Mouse (Mus musculus) liver, embryonic 12.5 days (tissue): ENCODE measurements at regions not wholly inside any gene's neighbourhood (a gene's known extent, or its start where the extent isn't known, plus 50 kb on each side); places are given as distances from the start of the nearest gene placed in this dataset.

Source experiments
- ATAC-seq: fragments of 200-750 bp; cut with Nextera tagmentation; 2 replicates; pipeline ENCODE4 v1.8.0; 2017; ENCODE audit warnings: moderate number of reproducible peaks, mild to moderate bottlenecking, moderate library complexity
- H3K27ac ChIP-seq: fragments of 300-500 bp; sonication (generic); 2 replicates; pipeline ENCODE4 v1.5.1; 2016; ENCODE audit warnings: mild to moderate bottlenecking
- H3K27me3 ChIP-seq: fragments of 300-500 bp; sonication (generic); replicated peaks from 2 replicates; pipeline ENCODE4 v1.6.1; 2016; ENCODE audit warnings: mild to moderate bottlenecking, moderate library complexity
- H3K36me3 ChIP-seq: fragments of 300-500 bp; sonication (generic); 2 replicates; pipeline ENCODE4 v1.6.1; 2016; ENCODE audit warnings: mild to moderate bottlenecking, moderate library complexity
- H3K4me1 ChIP-seq: fragments of 300-500 bp; sonication (generic); 2 replicates; pipeline ENCODE4 v1.6.1; 2016
- H3K4me2 ChIP-seq: fragments of 300-500 bp; sonication (generic); 2 replicates; pipeline ENCODE4 v1.6.1; 2016; ENCODE audit warnings: mild to moderate bottlenecking, moderate library complexity
- H3K4me3 ChIP-seq: fragments of 300-500 bp; sonication (generic); 2 replicates; pipeline ENCODE4 v1.5.1; 2016; ENCODE audit warnings: mild to moderate bottlenecking, moderate library complexity
- H3K9ac ChIP-seq: fragments of 300-500 bp; sonication (generic); 2 replicates; pipeline ENCODE4 v1.6.1; 2016; ENCODE audit warnings: mild to moderate bottlenecking, moderate library complexity
- H3K9me3 ChIP-seq: fragments of 300-500 bp; sonication (generic); replicated peaks from 2 replicates; pipeline ENCODE4 v1.6.1; 2016; ENCODE audit warnings: mild to moderate bottlenecking, moderate library complexity
- WGBS: fragments of 180-500 bp; shearing (Covaris S2); methylation state at CpG from one replicate; pipeline ENCODE4 v1.1.7; 2016; ENCODE audit not compliant: insufficient replicate concordance; 5-methylcytosine and 5-hydroxymethylcytosine counted together

- no peak overlapping the region for H3K4me3 ChIP-seq
- 17% methylated on average over 5 of the region's 5 CpGs for WGBS
- H3K9ac ChIP-seq = no peak overlapping the region
- H3K27ac ChIP-seq = no peak overlapping the region
- no peaks in the 10 kb centered on the region for H3K27me3 ChIP-seq
- no peak overlapping the region for H3K4me2 ChIP-seq
- no peaks in the 10 kb centered on the region for H3K9me3 ChIP-seq
- no peaks in the 10 kb centered on the region for H3K4me1 ChIP-seq
- no peaks in the 10 kb centered on the region for H3K36me3 ChIP-seq
- no peak for ATAC-seq
These were observed 590.9 kb upstream of the Arpp21 start for GRCm38 (mm10) chr9:112826592-112826991.

- no peaks in the 10 kb centered on the region for H3K27me3 ChIP-seq
- ATAC-seq = no peak
- H3K4me3 ChIP-seq = no peak overlapping the region
- no peak overlapping the region for H3K4me2 ChIP-seq
- H3K36me3 ChIP-seq = no peaks in the 10 kb centered on the region
- H3K27ac ChIP-seq = no peak overlapping the region
- no peaks in the 10 kb centered on the region for H3K4me1 ChIP-seq
- 75% methylated on average over 1 of the region's 1 CpGs for WGBS
- H3K9ac ChIP-seq = no peak overlapping the region
- no peaks in the 10 kb centered on the region for H3K9me3 ChIP-seq
These were observed 586.2 kb upstream of the Arpp21 start for GRCm38 (mm10) chr9:112821940-112822339.

- WGBS = 26% methylated on average over 1 of the region's 1 CpGs
- no peaks in the 10 kb centered on the region for H3K4me1 ChIP-seq
- no peaks in the 10 kb centered on the region for H3K36me3 ChIP-seq
- H3K4me3 ChIP-seq = no peak overlapping the region
- no peaks in the 10 kb centered on the region for H3K27me3 ChIP-seq
- no peak overlapping the region for H3K9ac ChIP-seq
- no peak overlapping the region for H3K4me2 ChIP-seq
- H3K27ac ChIP-seq = no peak overlapping the region
- no peaks in the 10 kb centered on the region for H3K9me3 ChIP-seq
- no peak for ATAC-seq
These were observed 576.2 kb upstream of the Arpp21 start for GRCm38 (mm10) chr9:112811946-112812345.

- Histone ChIP-seq H3K9me3 (no peaks in the 10 kb centered on the region), H3K9ac (no peak overlapping the region), H3K4me3 (no peak overlapping the region), H3K4me1 (no peaks in the 10 kb centered on the region), H3K36me3 (no peaks in the 10 kb centered on the region), H3K27ac (no peak overlapping the region), H3K27me3 (no peaks in the 10 kb centered on the region), H3K4me2 (no peak overlapping the region)
- WGBS = 72% methylated on average over 2 of the region's 2 CpGs
- no peak for ATAC-seq
These were observed 564.0 kb upstream of the Arpp21 start for GRCm38 (mm10) chr9:112799583-112800220.

- no peak for ATAC-seq
- Histone ChIP-seq H3K4me2 (no peak overlapping the region), H3K9ac (no peak overlapping the region), H3K36me3 (no peaks in the 10 kb centered on the region), H3K4me3 (no peak overlapping the region), H3K27ac (no peak overlapping the region), H3K9me3 (no peaks in the 10 kb centered on the region), H3K4me1 (no peaks in the 10 kb centered on the region), H3K27me3 (no peaks in the 10 kb centered on the region)
- WGBS = 50% methylated on average over 2 of the region's 2 CpGs
These were observed 557.8 kb upstream of the Arpp21 start for GRCm38 (mm10) chr9:112793537-112793936.

- no peak overlapping the region for H3K4me2 ChIP-seq
- H3K9ac ChIP-seq = no peak overlapping the region
- no peak overlapping the region for H3K27ac ChIP-seq
- H3K36me3 ChIP-seq = no peaks in the 10 kb centered on the region
- no peaks in the 10 kb centered on the region for H3K27me3 ChIP-seq
- no peak overlapping the region for H3K4me3 ChIP-seq
- H3K9me3 ChIP-seq = 0 out of 2 replicates have a peak, but pooled peaks cover 5% of the 10 kb centered on the region
- no peaks in the 10 kb centered on the region for H3K4me1 ChIP-seq
- 54% methylated on average over 3 of the region's 3 CpGs for WGBS
- ATAC-seq = no peak
These were observed 536.2 kb upstream of the Arpp21 start for GRCm38 (mm10) chr9:112771981-112772380.

- H3K4me2 ChIP-seq = no peak overlapping the region
- 59% methylated on average over 5 of the region's 5 CpGs for WGBS
- H3K9ac ChIP-seq = no peak overlapping the region
- no peaks in the 10 kb centered on the region for H3K4me1 ChIP-seq
- ATAC-seq = no peak
- H3K4me3 ChIP-seq = no peak overlapping the region
- H3K27me3 ChIP-seq = no peaks in the 10 kb centered on the region
- H3K9me3 ChIP-seq = no peaks in the 10 kb centered on the region
- H3K27ac ChIP-seq = no peak overlapping the region
- no peaks in the 10 kb centered on the region for H3K36me3 ChIP-seq
These were observed 508.9 kb upstream of the Arpp21 start for GRCm38 (mm10) chr9:112744616-112745015.

- Histone ChIP-seq H3K4me3 (no peak overlapping the region), H3K9ac (no peak overlapping the region), H3K4me2 (no peak overlapping the region), H3K27me3 (no peaks in the 10 kb centered on the region), H3K4me1 (no peaks in the 10 kb centered on the region), H3K9me3 (no peaks in the 10 kb centered on the region), H3K36me3 (no peaks in the 10 kb centered on the region), H3K27ac (no peak overlapping the region)
- no peak for ATAC-seq
- 36% methylated on average over 1 of the region's 1 CpGs for WGBS
These were observed 508.3 kb upstream of the Arpp21 start for GRCm38 (mm10) chr9:112743871-112744590.

GRCm38 (mm10) chr9:112735761-112736160 is 500.0 kb upstream of the Arpp21 start:
- Histone ChIP-seq H3K9ac (no peak overlapping the region), H3K4me1 (no peaks in the 10 kb centered on the region), H3K27ac (no peak overlapping the region), H3K9me3 (peaks cover 5% of the 10 kb centered on the region; the same call in 1 of the 2 replicates), H3K4me2 (no peak overlapping the region), H3K4me3 (no peak overlapping the region), H3K36me3 (no peaks in the 10 kb centered on the region), H3K27me3 (no peaks in the 10 kb centered on the region)
- ATAC-seq = no peak

GRCm38 (mm10) chr9:112725523-112725922 is 489.8 kb upstream of the Arpp21 start:
- no peak overlapping the region for H3K4me2 ChIP-seq
- no peaks in the 10 kb centered on the region for H3K4me1 ChIP-seq
- H3K9ac ChIP-seq = no peak overlapping the region
- ATAC-seq = no peak
- WGBS = 37% methylated on average over 8 of the region's 8 CpGs
- H3K36me3 ChIP-seq = no peaks in the 10 kb centered on the region
- no peaks in the 10 kb centered on the region for H3K9me3 ChIP-seq
- H3K27ac ChIP-seq = no peak overlapping the region
- no peaks in the 10 kb centered on the region for H3K27me3 ChIP-seq
- no peak overlapping the region for H3K4me3 ChIP-seq

- no peak overlapping the region for H3K9ac ChIP-seq
- H3K4me2 ChIP-seq = no peak overlapping the region
- WGBS = 41% methylated on average over 4 of the region's 4 CpGs
- no peaks in the 10 kb centered on the region for H3K27me3 ChIP-seq
- H3K36me3 ChIP-seq = no peaks in the 10 kb centered on the region
- ATAC-seq = no peak
- H3K4me1 ChIP-seq = no peaks in the 10 kb centered on the region
- H3K9me3 ChIP-seq = no peaks in the 10 kb centered on the region
- H3K4me3 ChIP-seq = no peak overlapping the region
- H3K27ac ChIP-seq = no peak overlapping the region
These were observed 489.4 kb upstream of the Arpp21 start for GRCm38 (mm10) chr9:112725103-112725502.

- no peak for ATAC-seq
- H3K9me3 ChIP-seq = no peaks in the 10 kb centered on the region
- H3K36me3 ChIP-seq = no peaks in the 10 kb centered on the region
- no peak overlapping the region for H3K4me2 ChIP-seq
- no peak overlapping the region for H3K9ac ChIP-seq
- no peak overlapping the region for H3K4me3 ChIP-seq
- H3K27ac ChIP-seq = no peak overlapping the region
- H3K4me1 ChIP-seq = no peaks in the 10 kb centered on the region
- WGBS = 75% methylated on average over 1 of the region's 1 CpGs
- no peaks in the 10 kb centered on the region for H3K27me3 ChIP-seq
These were observed 487.6 kb upstream of the Arpp21 start for GRCm38 (mm10) chr9:112723346-112723745.

GRCm38 (mm10) chr9:112722501-112722900 is 486.8 kb upstream of the Arpp21 start:
- 73% methylated on average over 4 of the region's 4 CpGs for WGBS
- no peak for ATAC-seq
- Histone ChIP-seq H3K4me3 (no peak overlapping the region), H3K27ac (no peak overlapping the region), H3K4me2 (no peak overlapping the region), H3K36me3 (no peaks in the 10 kb centered on the region), H3K27me3 (no peaks in the 10 kb centered on the region), H3K4me1 (no peaks in the 10 kb centered on the region), H3K9me3 (no peaks in the 10 kb centered on the region), H3K9ac (no peak overlapping the region)
